Mouse (Mus musculus): ENCODE data around the gene Slamf1.

GRCm38 (mm10) chr1:171797840-171798239 lies 30.9 kb downstream of the Slamf1 start:
- TF ChIP-seq POLR2A (IDR thresholded peaks at IDR 0.05; ENCODE audit: borderline replicate concordance, extremely low read depth, low read depth, low read length) (no peak), CTCF (IDR thresholded peaks at IDR 0.05; ENCODE audit: insufficient read depth, low read length) (no peak)
